Mouse (Mus musculus) C2C12 (cell line): Measurements from ENCODE around the gene Cfap43.

Experiments
- CTCF ChIP-seq: IDR thresholded peaks from one replicate; pipeline ENCODE4 v1.5.1; 2011; ENCODE audit not compliant: control insufficient read depth, insufficient read depth, insufficient read length
- MAX ChIP-seq: IDR thresholded peaks from one replicate; pipeline ENCODE4 v1.6.1; 2011; ENCODE audit warnings: mild to moderate bottlenecking, control low read depth

GRCm38 (mm10) chr19:47753921-47754320 lies 165.2 kb downstream of the Cfap43 start:
- TF ChIP-seq CTCF = no peak
- TF ChIP-seq MAX = no peak
